Mouse (Mus musculus): ENCODE measurements at regions not wholly inside any gene's neighbourhood (a gene's known extent, or its start where the extent isn't known, plus 50 kb on each side); places are given as distances from the start of the nearest gene placed in this dataset.

DNA sequence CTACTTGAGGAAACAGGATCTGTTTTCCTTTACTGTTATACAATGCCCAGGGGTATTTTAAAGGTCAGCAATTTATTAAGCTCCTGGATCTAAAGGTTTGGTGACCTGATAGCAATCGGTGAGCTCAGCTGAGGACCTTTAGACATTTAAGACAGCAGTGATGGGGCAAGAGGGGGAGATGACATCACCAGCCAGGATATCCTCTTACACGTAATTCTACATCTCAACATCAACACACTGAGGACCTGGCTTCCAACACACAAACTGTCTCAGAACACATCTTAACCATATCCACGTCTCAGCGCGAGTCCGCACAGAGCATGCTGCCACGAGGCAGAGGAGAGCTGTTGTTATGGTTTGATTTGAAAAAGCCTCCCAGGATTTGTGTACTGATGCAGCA, 69.2 kb downstream of the Nhlrc3 start:
- no peak for DNase-seq (ENCODE audit: low read depth)

DNA sequence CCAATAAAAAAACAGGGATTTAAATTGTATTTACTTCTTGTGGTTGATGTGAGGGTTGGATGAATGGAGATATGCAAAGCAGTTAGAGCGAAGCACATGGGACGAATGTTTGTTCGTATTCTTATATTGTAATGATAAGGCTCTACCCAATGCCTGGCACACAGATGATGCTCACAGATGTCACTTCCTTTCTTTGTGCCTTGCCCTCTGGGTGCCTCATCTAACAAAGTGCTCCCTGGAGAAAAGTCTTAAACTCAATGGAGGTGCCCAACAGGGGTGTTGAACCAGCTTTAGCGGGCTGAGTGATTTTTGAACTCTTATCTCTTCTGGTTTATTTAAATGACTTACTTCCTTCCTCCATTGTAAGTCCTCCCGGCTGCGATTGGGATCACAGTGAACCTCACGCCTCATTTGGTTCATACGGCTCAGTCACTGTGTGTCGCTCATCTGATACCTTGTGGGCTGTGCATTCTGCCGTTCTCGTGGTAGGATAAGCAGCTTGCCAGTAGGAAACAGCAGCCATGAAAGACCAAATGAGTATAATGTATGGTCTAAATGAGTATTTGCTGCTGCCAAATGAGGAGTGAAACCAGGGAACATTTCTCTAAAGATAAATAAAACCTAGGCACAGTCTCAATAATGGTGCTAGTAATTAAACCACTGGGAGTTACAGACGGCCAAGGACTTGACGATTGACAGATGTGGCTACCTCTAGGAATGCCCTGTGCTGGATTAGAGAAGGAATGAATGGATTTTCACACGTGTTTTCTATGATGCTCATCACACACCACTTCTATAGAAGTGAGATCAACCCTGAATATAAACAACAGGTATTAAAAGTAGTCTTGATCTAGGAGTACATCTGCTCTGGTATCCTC, 81.2 kb downstream of the Nhlrc3 start:
- DNase-seq (ENCODE audit: low read depth): no peak

DNA sequence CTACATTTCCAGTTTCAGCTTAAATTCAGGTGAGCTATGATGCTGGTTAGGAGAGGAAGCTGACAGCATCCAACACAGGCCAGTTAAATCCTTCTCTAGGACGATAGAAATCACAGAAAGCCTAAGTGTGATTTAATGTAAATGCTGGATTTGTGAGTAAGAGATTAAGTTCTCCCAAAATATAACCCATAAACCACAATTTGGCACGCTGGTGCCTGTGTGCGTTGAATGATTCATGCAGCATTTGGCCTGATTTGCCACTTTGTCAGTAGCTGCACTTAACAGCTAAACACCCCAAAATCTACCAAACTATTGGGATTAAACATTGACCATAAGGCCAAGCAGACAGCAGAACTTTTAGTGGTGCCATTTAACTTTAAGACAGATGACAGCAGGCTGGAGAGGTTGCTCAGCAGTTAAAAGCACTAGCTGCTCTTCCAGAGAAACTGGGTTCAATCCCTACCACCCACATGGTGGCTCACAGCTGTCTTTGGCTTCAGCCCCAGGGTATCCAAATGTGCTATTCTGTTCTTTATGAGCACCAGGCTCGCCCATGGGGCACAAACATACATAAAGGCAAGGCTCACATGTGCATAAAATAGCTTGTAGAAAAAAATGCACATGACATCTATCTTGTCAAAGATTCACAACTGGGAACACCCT, 83.5 kb downstream of the Nhlrc3 start:
- DNase-seq (ENCODE audit: low read depth): no peak

DNA sequence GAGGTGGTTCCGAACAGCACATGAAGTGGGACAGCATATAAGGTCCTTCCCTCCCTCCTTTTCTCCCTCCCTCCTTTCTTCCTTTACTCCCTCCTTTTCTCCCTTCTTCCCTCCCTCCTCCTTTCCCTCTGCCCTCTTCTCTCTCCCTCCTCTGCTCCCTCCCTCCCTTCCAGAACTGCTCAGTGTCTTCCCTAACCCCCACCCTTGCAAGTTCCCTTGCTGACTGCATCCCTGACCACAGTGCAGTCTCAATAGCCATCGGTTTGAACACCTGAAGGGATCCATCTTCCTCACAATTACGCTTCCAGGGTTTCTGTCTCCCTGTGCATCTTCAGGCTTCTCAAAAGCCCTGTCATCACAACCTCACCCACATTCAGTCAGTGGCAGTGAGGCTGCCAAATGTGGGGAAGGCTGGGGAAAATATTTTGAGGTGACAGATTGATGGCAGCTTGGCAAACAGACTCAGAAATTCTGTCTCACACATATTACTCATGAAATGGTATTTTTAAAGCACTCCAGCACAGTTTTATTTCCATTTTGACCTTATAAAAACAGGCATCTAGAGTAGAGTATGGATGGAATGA, 86.2 kb downstream of the Nhlrc3 start:
- DNase-seq (ENCODE audit: low read depth): no peak

DNA sequence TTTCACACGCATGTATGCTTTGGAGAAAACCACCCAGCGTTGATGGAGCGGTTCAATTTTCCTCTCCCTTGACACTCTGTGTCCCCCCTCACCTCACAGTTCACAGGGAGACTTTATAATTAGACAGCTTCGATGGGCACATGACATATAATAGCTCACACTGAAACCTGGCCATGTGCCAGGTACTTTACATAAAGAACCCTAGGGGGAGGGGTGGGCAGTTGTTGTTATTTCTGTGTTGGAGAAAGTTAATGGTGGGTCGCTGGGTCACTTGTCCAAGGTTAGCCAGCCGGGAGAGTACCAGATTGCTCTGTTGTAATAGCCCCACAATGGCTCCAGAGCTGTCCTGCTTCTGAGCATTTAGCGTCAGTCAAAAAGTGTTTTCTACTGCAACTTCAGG, 90.2 kb downstream of the Nhlrc3 start:
- DNase-seq (ENCODE audit: low read depth): no peak

DNA sequence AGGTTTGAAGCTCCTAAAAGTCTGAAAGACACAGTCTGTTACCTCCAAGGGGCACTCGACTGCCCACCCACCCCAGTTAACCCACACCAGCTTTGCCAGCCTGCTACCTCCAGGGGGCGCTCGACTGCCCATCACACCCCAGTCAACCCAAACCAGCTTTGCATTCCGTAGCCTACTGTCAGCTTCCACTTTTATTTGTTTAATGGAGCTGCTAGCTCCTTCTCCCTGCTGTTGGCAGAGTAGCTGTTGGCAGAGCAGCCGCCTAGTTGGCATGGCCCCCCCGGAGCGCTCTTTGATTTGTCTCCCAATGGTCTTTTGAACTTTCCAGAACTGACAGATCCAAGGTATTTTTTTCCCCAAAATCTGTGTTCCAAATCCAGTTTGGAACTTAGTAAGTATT, 91.2 kb downstream of the Nhlrc3 start:
- DNase-seq (ENCODE audit: low read depth): no peak

DNA sequence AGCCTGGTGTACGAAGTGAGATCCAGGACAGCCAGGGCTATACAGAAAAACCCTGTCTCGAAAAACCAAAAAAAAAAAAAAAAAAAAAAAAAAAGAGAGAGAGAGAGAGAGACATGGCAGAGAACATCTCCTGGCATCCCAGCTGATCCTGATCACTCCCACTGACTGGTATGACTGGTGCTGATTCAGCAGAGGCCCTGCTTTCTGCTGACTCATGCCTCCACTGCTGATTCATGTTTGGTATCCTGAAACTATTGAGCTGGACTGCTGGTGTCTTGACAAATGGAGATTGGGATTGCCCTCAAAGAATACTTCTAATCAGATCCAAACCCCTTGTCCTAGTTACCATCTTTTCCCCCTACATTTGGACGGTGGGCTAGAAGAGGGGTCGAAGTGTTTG, 101.9 kb downstream of the Nhlrc3 start:
- no peak for DNase-seq (ENCODE audit: low read depth)

DNA sequence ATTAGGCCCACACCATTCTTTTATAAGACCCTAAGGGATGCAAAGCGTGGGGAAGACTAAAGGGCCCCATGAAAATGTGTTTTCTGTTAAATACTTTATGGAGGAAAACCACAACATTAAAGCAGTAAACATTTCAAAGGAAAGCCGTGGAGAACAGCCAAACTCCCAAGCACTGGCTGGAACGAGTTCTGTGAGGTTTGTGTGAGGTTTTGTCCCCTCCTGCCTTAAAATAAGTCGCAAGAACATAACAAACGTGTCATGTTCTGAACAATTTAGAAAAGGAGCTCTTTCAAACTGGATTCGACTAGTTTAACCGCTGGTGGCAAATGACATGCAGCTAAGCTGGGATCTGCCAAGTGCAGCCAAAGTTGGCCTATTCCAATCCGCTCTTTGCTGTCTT, 109.4 kb downstream of the Nhlrc3 start:
- DNase-seq (ENCODE audit: low read depth): no peak

DNA sequence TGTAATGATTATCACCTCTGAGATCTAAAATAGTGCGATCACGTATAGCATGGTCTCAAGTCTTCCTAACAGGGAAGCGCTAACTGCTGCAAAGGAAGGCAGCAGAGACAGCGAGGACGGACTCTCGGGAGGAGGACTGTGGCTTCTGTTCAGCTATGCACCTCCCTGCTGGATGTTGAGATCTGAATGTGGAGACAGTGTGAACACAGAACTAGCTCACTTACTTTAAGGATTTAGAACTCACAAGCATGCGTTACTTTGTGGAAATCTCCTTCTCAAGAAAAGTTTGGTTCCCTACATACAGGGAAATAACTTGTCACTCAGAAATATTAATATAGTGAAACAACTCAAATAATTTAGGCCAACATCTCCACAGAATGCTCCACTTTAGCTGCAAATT, 109.8 kb downstream of the Nhlrc3 start:
- no peak for DNase-seq (ENCODE audit: low read depth)

DNA sequence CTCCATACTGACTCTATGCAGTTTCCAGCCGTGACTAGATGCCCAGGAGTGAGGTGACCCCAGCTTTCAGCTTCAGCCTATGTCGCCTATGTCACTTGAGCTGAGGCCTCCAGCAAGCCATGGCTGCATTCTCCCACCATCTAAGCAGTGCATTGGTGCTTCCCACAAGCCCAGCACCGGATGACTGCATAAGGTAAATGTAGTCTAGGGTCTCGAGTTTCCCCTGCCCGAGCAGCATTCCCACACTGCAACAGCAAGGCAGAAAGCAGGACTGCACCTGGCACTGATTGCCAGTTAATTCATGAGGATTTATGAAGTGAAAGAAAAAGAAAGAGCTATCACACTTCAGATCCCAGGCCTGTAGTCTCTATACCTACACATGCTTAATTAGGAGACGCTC, 119.5 kb downstream of the Nhlrc3 start:
- DNase-seq (ENCODE audit: low read depth): no peak

DNA sequence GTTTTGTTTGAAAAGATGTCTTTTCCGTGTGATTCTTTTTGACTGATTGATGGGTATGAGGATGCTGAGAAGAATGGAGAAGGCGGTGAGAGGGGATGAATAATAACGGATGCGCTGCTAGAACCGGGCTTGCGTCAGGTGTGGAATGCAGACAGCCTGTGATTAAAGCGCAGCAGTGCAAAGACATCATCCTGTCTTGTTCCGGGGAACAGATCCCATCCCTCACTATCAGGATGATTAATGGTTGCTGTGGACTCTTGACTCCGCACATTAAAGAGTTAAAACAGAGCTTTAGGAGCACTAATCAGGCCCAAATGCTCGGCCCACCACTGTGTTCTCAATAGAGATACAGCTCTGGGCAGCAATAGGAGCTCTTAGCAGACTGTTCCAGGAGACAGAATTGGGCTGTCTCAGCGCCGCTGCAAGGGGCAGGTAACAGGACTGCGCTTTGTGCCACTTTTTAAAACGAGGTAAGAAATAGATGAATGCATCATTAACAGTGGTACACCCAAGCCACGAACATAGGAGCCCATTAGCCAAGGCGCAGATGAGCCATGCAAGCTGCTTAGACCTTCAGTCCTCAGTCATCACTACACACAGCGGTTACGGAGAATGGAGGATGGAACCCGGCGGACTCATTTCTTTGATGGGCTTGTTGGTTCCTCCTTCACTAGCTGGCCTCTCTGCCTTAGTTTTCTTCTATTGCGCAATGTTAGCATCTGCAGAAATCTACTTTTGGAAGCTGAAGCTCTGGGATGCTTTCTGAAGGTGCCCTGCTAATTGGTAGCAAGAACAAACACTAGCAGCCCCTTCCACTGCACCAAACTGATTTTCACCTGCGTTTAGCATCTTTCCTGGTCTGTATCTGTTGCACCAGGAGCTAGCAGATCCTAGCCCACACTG, 121.6 kb downstream of the Nhlrc3 start:
- no peak for DNase-seq (ENCODE audit: low read depth)

DNA sequence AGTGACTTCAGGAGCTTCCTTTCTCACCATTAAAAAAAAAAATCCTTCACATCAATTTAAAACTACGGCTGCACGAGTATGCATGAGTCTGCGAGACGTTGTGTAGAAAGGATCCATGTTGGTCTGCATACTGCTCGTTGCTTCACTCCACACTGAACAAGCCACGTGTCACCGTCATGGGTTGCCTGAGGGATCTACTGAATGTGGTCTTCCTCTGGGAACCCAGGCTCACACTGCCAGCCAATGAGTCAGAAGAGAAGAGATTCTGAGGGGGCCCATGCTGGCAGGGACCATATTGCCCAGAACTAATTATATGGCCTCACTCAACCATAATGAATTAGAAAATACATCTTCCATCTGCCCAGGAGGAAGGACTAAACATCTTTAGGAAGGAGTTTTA, 124.6 kb downstream of the Nhlrc3 start:
- no peak for DNase-seq (ENCODE audit: low read depth)

DNA sequence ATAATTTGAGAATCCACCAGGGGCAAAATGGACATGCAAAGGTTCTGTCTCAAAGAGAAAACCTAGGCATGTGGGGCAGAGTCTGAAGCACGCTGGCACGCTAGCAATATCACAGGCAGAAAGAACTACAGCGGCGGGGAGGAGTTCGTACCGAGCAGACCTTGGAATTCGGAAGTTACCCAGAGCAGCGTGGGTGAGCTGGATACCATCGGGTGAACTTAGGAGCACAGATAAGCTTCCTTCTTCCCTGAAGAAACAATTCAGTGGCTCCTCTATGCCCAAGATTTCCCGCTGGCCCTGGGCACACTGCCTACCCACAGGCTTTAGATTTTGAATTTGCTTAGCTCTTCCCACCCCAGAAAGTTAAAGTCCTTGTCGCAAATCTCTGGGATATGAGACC, 129.1 kb downstream of the Nhlrc3 start:
- no peak for DNase-seq (ENCODE audit: low read depth)

DNA sequence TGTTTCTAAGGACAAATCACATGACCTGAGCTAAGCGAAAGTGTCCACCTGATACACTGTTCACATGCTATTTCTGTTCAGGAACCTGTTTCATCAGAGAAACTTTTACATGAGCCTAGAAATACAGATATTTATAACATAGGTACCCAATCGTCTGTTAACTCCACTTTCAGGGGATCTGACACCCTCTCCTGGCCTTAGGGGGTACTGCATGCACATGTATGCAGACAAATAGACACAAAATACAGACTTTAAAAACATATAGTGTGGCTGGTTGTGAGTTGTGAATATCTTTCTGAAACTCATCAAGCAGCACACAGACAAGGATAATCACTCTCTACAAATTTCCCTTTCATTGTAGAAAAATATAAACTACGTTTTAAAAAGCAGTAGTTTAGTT, 133.6 kb downstream of the Nhlrc3 start:
- peak; percentile 2 for DNase-seq (ENCODE audit: low read depth)

DNA sequence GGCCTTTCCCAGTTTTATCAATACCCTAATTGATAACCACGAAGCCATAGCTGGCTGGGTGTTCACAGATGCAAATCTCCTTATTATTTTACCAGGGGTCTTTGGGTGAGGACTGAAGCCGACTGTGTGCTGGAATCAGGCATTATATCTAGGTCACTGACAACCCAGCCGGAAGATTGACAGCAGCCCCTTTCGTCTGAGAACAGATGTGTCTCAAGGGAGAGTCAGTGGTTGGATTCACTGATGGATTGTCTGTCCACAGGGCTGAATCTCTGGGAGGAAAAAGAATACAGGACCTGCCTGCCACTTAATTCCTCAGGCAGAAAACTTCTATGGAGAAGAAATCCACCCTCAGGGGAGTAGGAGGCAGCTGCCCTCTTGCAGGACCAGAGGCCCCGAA, 135.7 kb downstream of the Nhlrc3 start:
- DNase-seq (ENCODE audit: low read depth): no peak

DNA sequence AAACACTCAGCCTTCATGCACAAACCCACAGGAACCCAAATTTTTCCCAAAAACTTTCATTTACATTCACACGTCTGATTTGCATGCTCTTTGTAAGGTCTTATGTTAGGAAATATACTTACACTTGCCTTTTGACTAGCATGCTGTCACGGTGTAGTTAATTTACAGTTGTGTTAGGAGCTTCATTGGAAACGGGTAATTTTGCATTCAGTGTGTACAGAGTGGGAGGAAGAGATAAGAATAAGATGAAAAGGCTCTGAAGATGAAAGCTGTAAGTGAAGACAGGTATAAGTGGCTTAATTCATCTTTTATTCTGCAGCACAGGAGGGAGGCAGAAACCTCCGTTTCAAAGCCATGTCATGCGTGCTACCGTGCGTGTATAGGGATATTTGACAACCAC, 136.2 kb downstream of the Nhlrc3 start:
- DNase-seq (ENCODE audit: low read depth): no peak

DNA sequence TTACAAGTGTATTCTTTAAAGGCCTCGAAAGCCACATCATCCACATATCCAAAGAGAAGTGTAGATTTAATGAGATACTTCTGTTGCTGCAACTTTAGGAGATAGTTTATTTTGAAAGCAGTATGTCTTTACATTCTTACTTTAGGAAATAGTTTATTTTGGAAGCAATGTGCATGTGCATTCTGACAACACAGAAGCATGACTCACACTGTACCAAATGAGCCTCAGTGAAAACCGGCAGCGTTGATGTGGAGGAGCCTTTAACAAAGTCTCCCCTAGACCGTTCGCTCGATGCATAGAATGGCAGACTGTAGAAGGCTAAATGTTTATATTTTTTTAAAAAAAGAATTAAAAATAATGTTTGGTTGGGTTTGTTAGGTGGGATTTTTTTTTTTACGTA, 138.1 kb downstream of the Nhlrc3 start:
- no peak for DNase-seq (ENCODE audit: low read depth)

DNA sequence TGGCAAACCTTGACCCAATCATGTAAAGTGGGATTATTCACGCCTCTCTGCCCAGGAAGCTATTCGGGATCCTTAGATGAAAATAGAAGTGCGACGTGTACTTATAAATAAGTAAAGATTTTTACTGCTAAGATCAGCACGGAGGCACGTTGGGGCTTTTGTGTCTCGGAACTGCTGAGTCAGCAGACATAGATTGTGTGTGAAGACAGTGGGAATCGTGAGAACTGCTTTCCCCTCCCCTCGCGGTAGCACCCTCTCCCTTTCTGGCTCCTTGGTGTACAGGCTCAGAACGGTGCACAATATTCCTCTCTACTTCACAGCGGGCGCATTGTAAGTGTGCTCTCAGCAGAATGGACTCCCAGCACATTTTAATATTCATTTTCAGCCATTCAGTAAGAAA, 138.7 kb downstream of the Nhlrc3 start:
- no peak for DNase-seq (ENCODE audit: low read depth)

DNA sequence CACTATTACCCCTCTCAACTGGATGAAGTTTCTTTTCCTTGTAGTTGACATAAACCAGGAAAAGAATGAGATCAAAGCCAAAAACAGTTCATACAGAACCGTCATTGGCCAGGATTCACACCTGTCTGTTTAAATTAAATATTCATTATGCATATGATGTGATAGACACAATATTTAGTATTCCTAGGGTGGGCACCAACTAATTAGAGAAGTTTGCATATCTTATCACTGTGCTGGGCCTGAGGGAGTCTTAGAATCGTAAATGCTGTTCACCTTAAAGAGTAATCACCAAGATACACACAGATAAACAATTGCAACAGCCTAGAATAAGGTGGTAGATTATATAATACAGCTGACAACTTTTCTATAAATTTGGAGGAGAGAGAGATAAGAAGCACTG, 147.7 kb downstream of the Nhlrc3 start:
- no peak for DNase-seq (ENCODE audit: low read depth)

Data from naive thymus-derived CD4-positive, alpha-beta T cell, adult 2 months (primary cell).